Mouse (Mus musculus) hindbrain, embryonic 12.5 days (tissue): ENCODE data around the gene Olfm1. TPM values are rescaled to one million over a fixed set of nuclear protein-coding genes. Genes with fewer than 3 reads are reported as not detected.

Experiments used
- ATAC-seq: fragments of 200-750 bp; cut with Nextera tagmentation; 2 replicates; pipeline ENCODE4 v1.8.0; 2017; ENCODE audit warnings: moderate TSS enrichment; ENCODE audit not compliant: low FRiP score
- H3K27ac ChIP-seq: fragments of 300-500 bp; sonication (generic); 2 replicates; pipeline ENCODE4 v1.5.1; 2016; ENCODE audit warnings: mild to moderate bottlenecking
- H3K27me3 ChIP-seq: fragments of 300-500 bp; sonication (generic); 2 replicates; pipeline ENCODE4 v1.6.1; 2016; ENCODE audit warnings: mild to moderate bottlenecking
- H3K36me3 ChIP-seq: fragments of 300-500 bp; sonication (generic); 2 replicates; pipeline ENCODE4 v1.6.1; 2016; ENCODE audit warnings: mild to moderate bottlenecking
- H3K4me1 ChIP-seq: fragments of 300-500 bp; sonication (generic); 2 replicates; pipeline ENCODE4 v1.6.1; 2016
- H3K4me2 ChIP-seq: fragments of 300-500 bp; sonication (generic); replicated peaks from 2 replicates; pipeline ENCODE4 v1.6.1; 2016; ENCODE audit warnings: mild to moderate bottlenecking
- H3K4me3 ChIP-seq: fragments of 300-500 bp; sonication (generic); 2 replicates; pipeline ENCODE4 v1.5.1; 2016; ENCODE audit warnings: mild to moderate bottlenecking
- H3K9ac ChIP-seq: fragments of 300-500 bp; sonication (generic); 2 replicates; pipeline ENCODE4 v1.6.1; 2016; ENCODE audit warnings: mild to moderate bottlenecking, moderate library complexity
- H3K9me3 ChIP-seq: fragments of 300-500 bp; sonication (generic); replicated peaks from 2 replicates; pipeline ENCODE4 v1.6.1; 2016; ENCODE audit warnings: mild to moderate bottlenecking
- WGBS: fragments of 180-500 bp; shearing (Covaris S2); methylation state at CpG from one replicate; pipeline ENCODE4 v1.1.7; 2016; 5-methylcytosine and 5-hydroxymethylcytosine counted together
- polyA plus RNA-seq: library from polyadenylated mRNA; unstranded; fragments of >200 nt; fragmentation: Nextera tagmentation; extraction: Ambion mirVana; gene quantifications from 2 replicates; pipeline ENCODE4 v1.2.1, GENCODE M21; 2016

Gene Olfm1
- polyA plus RNA-seq, 1 experiment from 2014 or later, result 189 TPM

DNA sequence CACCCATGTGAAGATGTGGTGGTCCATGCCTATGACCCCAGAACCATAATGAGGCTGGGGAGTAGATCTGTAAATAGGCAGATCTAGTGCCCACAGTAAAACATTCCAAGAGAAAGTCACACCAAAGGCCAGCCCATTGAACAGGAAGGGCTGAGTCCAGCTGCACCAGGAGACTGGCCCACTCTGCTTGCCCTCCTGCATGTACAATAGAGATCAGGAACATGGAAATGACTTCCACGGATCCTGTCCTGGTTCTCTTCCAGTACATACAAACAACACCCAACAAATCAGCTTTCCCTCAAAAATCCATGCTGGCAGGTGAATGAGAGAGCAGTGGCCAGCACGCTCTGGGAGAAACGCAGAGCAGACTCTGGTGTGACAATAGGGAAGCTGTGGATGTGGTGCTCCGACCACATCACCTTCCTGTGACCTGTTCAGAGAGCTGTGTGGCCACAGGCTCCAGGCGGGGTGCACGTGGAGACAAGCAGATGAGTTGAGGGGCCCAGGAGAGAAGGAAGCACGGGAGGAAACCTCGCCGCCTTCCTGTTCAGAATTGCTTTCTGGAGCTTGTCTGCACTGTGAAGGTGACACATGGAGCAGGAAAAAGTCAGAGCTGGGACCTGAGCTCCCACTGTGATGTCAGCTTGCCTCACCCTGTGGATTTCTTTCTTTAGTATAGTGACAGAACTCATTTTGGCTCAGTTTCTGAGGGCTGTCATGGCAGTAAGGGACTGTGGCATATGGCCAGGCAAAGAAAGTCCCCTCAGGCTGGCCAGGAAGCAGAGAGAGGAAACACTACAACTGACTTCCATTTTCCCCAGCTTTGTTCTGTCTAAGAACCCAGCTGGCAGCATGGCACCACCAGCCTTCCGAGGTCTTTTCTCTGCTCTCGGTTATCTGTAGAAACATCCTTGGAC is 19.3 kb upstream of the Olfm1 start:
- H3K4me1 ChIP-seq, result no peaks in the 10 kb centered on the region
- WGBS, result 80% methylated on average over 11 of the region's 11 CpGs
- no peak overlapping the region for H3K4me2 ChIP-seq
- no peaks in the 10 kb centered on the region for H3K36me3 ChIP-seq
- H3K9me3 ChIP-seq, result no peaks in the 10 kb centered on the region
- H3K27ac ChIP-seq, result no peak overlapping the region
- no peak overlapping the region for H3K4me3 ChIP-seq
- H3K9ac ChIP-seq, result no peak overlapping the region
- H3K27me3 ChIP-seq, result no peaks in the 10 kb centered on the region
- ATAC-seq, result no peak

DNA sequence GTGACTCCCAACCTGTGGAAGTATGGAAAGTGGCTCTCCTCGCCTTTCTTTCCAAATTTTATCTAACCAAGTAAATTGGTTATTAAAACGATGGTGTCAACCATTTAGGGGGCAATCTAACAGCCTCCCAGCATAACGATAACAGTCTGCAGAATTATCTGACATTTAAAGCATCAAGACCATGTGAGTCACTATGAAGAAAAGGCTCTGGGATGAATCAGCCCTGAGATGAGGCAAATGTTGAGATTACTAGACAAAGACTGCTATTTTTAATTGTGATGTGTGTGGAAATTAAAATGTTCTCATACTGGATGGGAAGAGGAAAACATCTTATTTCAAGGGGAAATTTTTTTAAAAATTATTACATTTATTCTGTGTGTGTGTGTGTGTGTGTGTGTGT is 18.4 kb upstream of the Olfm1 start:
- Histone ChIP-seq H3K27me3 (no peaks in the 10 kb centered on the region), H3K4me2 (no peak overlapping the region), H3K36me3 (no peaks in the 10 kb centered on the region), H3K4me3 (no peak overlapping the region), H3K4me1 (no peaks in the 10 kb centered on the region), H3K9ac (no peak overlapping the region), H3K9me3 (no peaks in the 10 kb centered on the region), H3K27ac (no peak overlapping the region)
- 81% methylated on average over 3 of the region's 3 CpGs for WGBS
- ATAC-seq, result no peak

DNA sequence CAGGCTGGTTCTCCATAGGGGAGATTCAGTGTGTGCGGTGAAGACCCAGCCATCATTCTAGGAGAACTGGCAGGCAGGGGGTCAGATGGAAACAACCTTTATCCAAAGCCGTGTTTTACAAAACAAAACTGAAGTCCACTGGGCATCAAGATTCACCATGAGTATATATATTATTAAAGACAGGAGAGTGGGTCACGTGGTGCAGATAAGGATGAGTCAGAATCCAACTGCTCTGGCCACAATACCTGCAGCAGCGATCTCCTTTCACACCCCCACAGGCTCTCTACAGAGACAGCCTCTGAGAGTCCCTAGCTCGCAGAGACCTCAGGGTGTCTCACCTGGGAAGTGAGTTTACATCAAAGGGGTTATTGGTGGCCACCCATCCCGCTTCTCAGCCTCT is 14.2 kb upstream of the Olfm1 start:
- H3K27ac ChIP-seq, result no peak overlapping the region
- 78% methylated on average over 5 of the region's 6 CpGs for WGBS
- no peak overlapping the region for H3K9ac ChIP-seq
- H3K36me3 ChIP-seq, result no peaks in the 10 kb centered on the region
- no peak overlapping the region for H3K4me3 ChIP-seq
- H3K4me2 ChIP-seq, result no peak overlapping the region
- H3K9me3 ChIP-seq, result no peaks in the 10 kb centered on the region
- H3K27me3 ChIP-seq, result no peaks in the 10 kb centered on the region
- ATAC-seq, result no peak
- H3K4me1 ChIP-seq, result 0 out of 2 replicates have a peak, but pooled peaks cover 4% of the 10 kb centered on the region

DNA sequence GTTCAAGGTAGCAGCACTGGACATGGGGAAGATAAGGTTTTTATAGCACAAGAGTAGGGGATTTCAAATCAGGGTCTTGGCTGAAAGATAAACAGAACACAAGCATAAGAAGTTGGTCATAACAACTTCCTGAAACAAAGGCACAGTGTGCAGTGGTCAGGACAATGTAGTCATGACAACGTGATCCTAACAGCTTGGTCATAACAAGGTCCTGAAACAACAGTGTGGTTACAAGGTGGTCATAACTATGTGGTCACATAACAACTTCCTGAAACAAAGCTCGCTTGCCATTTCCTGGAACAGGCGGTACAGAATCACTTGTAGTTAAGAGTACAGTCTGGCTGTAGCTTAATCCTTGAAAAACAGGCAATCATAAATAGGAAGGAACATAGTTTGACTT is 12.7 kb upstream of the Olfm1 start:
- ATAC-seq, result no peak
- H3K9ac ChIP-seq, result no peak overlapping the region
- H3K27me3 ChIP-seq, result no peaks in the 10 kb centered on the region
- no peaks in the 10 kb centered on the region for H3K9me3 ChIP-seq
- no peaks in the 10 kb centered on the region for H3K36me3 ChIP-seq
- no peak overlapping the region for H3K27ac ChIP-seq
- 76% methylated on average over 3 of the region's 3 CpGs for WGBS
- H3K4me1 ChIP-seq, result 0 out of 2 replicates have a peak, but pooled peaks cover 4% of the 10 kb centered on the region
- no peak overlapping the region for H3K4me2 ChIP-seq
- no peak overlapping the region for H3K4me3 ChIP-seq

DNA sequence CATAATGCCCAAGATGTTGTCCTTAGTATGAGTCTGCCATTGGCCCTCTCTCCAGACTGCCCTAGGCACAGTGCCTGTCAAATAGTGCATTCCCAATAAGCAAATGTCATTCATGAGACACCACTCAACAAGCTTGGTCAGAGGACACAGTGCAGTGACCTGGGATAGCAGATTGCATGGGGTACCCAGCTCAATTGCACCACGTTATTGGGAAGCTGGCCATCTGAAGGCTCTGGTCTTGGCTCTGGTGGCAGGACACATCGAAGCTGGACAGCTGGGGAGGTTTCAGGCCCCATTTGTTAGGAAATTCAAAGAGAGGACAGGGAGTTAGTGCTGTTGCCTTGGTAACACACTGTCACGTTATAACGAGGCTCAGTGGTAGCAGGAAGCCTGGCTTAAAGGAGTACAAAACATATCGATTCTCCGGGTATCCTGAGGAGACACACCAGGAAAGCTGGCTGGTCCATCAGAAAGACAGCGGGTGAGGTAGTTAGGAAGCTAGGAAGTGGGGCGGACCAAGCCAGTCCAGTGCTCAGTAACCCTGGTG is 4.3 kb upstream of the Olfm1 start:
- no peak overlapping the region for H3K4me3 ChIP-seq
- H3K4me1 ChIP-seq, result peaks cover 11% of the 10 kb centered on the region
- H3K9ac ChIP-seq, result no peak overlapping the region
- H3K9me3 ChIP-seq, result no peaks in the 10 kb centered on the region
- no peak for ATAC-seq
- no peak overlapping the region for H3K27ac ChIP-seq
- no peak overlapping the region for H3K4me2 ChIP-seq
- WGBS, result 34% methylated on average over 8 of the region's 8 CpGs
- H3K36me3 ChIP-seq, result no peaks in the 10 kb centered on the region
- H3K27me3 ChIP-seq, result peaks cover 9% of the 10 kb centered on the region

DNA sequence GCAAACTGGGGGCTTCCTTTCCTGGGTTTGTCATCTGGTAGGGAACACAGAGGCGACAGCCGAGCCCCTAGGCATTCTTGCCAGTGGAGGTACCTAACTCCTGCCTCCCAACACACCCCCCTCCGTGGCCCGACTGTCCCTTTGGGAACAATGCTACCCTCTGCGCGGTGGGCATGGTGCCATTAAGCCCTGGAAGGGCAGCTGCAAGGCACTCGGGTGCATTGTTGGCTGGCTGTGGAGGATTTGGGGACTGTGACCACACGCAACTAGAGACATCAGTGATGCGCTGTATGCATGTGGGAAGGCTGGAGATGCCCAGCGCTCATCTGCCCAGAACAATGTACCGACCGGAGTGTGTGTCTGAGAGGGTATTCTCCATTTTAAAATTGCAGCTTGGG is 897 bp downstream of the Olfm1 start:
- peaks cover 38% of the 10 kb centered on the region for H3K4me1 ChIP-seq
- peak; percentile 41 for ATAC-seq
- WGBS, result 17% methylated on average over 12 of the region's 12 CpGs

DNA sequence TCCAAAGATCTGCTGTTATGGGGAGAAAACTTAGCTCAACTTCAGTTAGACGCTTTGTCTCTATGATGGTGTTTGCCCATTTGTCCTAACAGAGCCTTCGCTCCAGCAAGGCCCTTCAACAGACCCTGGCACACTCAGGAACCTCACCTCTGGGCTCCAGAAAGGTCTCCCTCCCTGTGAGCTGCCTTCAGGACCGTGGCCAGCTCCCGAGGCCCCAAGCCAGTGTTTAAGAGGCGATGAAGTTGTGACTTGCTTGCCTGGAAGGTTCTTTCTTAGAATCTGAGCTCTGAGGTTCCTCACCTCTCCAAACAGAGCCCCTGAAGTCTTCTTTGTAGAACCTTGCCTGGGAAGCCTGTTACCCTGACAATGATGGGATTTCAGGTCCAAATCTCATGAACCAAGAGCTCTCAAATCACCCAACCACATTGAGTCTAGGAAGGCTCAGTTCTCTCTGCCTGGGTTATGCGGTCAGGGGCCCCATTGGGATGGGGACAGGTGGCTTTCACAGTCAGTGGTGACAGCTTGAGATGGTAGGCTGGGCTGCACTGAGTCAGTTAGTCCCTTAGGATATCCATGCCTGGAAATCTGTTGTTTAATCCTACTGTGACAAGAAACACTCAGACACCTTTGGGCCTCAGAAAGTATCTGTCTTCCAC is 2.3 kb downstream of the Olfm1 start:
- Histone ChIP-seq H3K9me3 (no peaks in the 10 kb centered on the region), H3K9ac (peak overlapping the region; percentile 84; the same call in 1 of the 2 replicates), H3K4me1 (peaks cover 44% of the 10 kb centered on the region), H3K4me2 (peak overlapping the region; percentile 61), H3K27me3 (peaks cover 12% of the 10 kb centered on the region), H3K4me3 (peak overlapping the region; percentile 71; the same call in 1 of the 2 replicates), H3K27ac (no peak overlapping the region), H3K36me3 (no peaks in the 10 kb centered on the region)
- no peak for ATAC-seq
- 39% methylated on average over 6 of the region's 6 CpGs for WGBS

More for the DNA sequence above, 897 bp downstream of the Olfm1 start:
- H3K4me3 ChIP-seq, result peak overlapping the region; percentile 71
- H3K36me3 ChIP-seq, result no peaks in the 10 kb centered on the region
- H3K4me2 ChIP-seq, result peak overlapping the region; percentile 61
- H3K27me3 ChIP-seq, result peaks cover 12% of the 10 kb centered on the region
- H3K27ac ChIP-seq, result peak overlapping the region; percentile 92
- H3K9me3 ChIP-seq, result no peaks in the 10 kb centered on the region
- H3K9ac ChIP-seq, result peak overlapping the region; percentile 84

DNA sequence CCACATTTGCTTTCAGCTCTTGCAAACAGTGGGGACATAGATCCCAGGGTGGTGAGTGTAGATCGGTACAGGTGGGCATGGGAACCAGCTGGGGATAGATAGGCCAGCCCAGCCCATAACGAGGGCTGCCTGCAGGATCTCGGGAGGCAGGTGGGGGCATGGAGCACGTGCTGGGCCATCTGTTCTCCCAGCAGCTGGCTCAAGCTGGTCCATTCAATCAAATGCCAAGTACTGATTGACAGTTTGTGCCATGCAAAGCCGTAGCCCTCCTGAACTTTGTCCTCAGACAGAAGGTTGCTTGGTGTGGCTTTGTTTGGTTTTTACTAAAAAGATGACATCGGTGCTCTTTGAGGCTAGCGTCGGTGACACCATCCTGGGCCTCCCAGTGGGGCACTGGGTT is 2.9 kb downstream of the Olfm1 start:
- ATAC-seq, result no peak
- peaks cover 12% of the 10 kb centered on the region for H3K27me3 ChIP-seq
- no peaks in the 10 kb centered on the region for H3K36me3 ChIP-seq
- no peak overlapping the region for H3K27ac ChIP-seq
- 0 out of 2 replicates have a peak overlapping the region, but pooled peaks have one; percentile 18 for H3K9ac ChIP-seq
- H3K4me3 ChIP-seq, result peak overlapping the region; percentile 71
- H3K4me1 ChIP-seq, result peaks cover 44% of the 10 kb centered on the region
- WGBS, result 53% methylated on average over 8 of the region's 8 CpGs
- H3K9me3 ChIP-seq, result no peaks in the 10 kb centered on the region
- H3K4me2 ChIP-seq, result peak overlapping the region; percentile 61

DNA sequence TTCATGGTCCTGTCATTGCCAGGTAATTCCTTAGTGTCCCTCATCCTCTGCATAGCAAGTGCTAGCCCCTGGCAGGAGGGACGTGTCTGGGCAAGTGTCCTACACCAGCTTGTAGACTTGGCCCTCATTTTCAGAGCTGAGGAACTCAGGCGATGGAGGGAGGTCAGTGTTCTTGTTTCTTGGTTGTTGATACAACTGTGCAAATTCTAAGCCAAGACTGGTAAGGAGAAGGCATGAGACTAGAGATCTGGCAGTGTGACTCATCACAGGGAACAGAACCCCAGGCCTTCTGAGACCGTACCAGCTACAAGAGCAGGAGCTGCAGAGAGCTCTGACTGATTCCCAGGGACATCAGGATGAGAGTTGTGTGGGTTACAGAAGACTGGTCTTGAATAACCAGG is 8.6 kb downstream of the Olfm1 start:
- no peaks in the 10 kb centered on the region for H3K36me3 ChIP-seq
- WGBS, result 75% methylated on average over 3 of the region's 3 CpGs
- no peak overlapping the region for H3K4me2 ChIP-seq
- H3K4me1 ChIP-seq, result peaks cover 28% of the 10 kb centered on the region
- no peaks in the 10 kb centered on the region for H3K9me3 ChIP-seq
- no peak overlapping the region for H3K9ac ChIP-seq
- ATAC-seq, result no peak
- H3K4me3 ChIP-seq, result no peak overlapping the region
- H3K27ac ChIP-seq, result no peak overlapping the region
- no peaks in the 10 kb centered on the region; the same call in 1 of the 2 replicates for H3K27me3 ChIP-seq

DNA sequence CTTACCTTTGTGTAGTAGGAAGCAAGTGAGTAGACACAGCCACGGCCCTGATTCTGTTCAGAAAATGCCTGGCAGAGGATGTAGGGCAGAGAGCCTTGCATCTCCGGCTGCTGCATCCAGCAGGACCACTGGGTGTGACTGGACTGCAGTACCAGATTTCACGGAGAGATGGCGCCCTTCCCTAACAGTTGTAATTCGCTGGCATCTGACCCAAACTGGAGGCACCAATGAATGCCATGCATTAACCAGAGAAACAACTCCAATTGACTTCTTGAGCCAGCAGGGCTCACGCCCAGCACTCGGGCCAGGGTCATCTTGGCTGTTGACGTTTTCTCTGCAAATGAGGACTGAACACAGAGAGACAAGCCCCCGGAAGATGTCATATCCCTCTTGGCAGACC is 11.4 kb downstream of the Olfm1 start:
- WGBS, result 6% methylated on average over 9 of the region's 9 CpGs
- no peak overlapping the region for H3K27ac ChIP-seq
- no peak overlapping the region for H3K4me3 ChIP-seq
- H3K27me3 ChIP-seq, result peaks cover 5% of the 10 kb centered on the region; the same call in 1 of the 2 replicates
- H3K4me1 ChIP-seq, result peaks cover 41% of the 10 kb centered on the region
- H3K4me2 ChIP-seq, result peak overlapping the region; percentile 7; the same call in 1 of the 2 replicates
- H3K36me3 ChIP-seq, result no peaks in the 10 kb centered on the region
- ATAC-seq, result peak; percentile 30; the same call in 1 of the 2 replicates
- H3K9me3 ChIP-seq, result no peaks in the 10 kb centered on the region
- no peak overlapping the region for H3K9ac ChIP-seq

DNA sequence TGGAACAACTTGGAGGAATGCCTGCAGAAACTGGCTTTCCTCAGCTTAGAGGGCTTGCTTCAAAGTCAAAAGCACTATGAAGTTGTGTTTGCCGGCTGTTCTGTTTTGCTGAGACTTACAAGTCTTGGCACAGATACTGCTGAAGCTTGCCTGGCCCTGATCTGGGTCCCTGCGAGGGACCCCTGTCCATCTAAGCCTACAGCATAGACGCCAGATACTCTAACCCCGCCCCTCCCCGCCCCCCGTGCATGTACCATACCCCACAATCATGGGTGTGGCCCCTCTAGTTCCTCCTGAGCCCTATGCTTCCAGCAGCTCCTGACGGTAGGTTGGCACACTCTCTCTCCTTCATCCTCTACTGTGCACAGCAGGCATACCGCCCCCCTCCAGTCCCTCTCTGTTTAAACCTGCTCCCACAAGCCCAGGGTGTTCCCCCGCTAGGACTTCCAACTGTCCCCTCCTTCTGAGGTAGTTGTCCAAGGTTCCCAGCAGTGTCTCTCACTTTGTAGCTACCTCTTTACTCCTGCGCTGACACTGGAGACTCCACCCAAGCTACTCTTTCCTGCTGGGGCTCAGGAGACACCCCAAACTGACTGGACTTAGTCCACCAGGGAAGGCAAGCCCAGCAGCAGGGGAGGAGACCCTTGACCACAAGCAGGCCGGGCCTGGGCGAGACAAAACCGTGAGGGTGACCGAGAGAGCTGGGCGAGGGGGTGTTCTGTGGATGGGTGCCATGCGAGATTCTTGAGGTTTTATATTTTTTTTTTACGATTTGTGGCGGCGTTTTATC is 12.1 kb downstream of the Olfm1 start:
- peaks cover 5% of the 10 kb centered on the region; the same call in 1 of the 2 replicates for H3K27me3 ChIP-seq
- no peak for ATAC-seq
- peaks cover 45% of the 10 kb centered on the region for H3K4me1 ChIP-seq
- no peaks in the 10 kb centered on the region for H3K36me3 ChIP-seq
- no peaks in the 10 kb centered on the region for H3K9me3 ChIP-seq
- H3K4me2 ChIP-seq, result peak overlapping the region; percentile 90
- H3K9ac ChIP-seq, result peak overlapping the region; percentile 78
- H3K27ac ChIP-seq, result peak overlapping the region; percentile 24; the same call in 1 of the 2 replicates
- peak overlapping the region; percentile 52 for H3K4me3 ChIP-seq
- WGBS, result 13% methylated on average over 19 of the region's 19 CpGs
